Comparison of ENCODE assay signal across 27 mouse cellular contexts in genomic region chr1:22585560-22585959, GRCm38 (mm10).
"Had no signal": no experiment of that assay in that cellular context is flagged by ENCODE, and none has a peak within 500 bp of the region (broad histone marks: within the 10 kb centered on the region; RNA-seq: fewer than 3 reads in every experiment).

No protein-coding gene starts in this region.

- H3K4me1 ChIP-seq: embryonic facial prominence, embryonic 10.5 days; embryonic facial prominence, embryonic 12.5 days; embryonic facial prominence, embryonic 13.5 days; embryonic facial prominence, embryonic 15.5 days; forebrain, embryonic 10.5 days; forebrain, embryonic 12.5 days; forebrain, embryonic 13.5 days; forebrain, embryonic 15.5 days; heart, embryonic 10.5 days had no signal

- H3K27me3 ChIP-seq: embryonic facial prominence, embryonic 12.5 days; embryonic facial prominence, embryonic 13.5 days; embryonic facial prominence, embryonic 15.5 days; forebrain, embryonic 12.5 days; forebrain, embryonic 13.5 days; forebrain, embryonic 15.5 days had no signal

- H3K4me2 ChIP-seq: embryonic facial prominence, embryonic 12.5 days; embryonic facial prominence, embryonic 13.5 days; embryonic facial prominence, embryonic 15.5 days; forebrain, embryonic 12.5 days; forebrain, embryonic 13.5 days; forebrain, embryonic 15.5 days had no signal

- H3K36me3 ChIP-seq: embryonic facial prominence, embryonic 10.5 days; embryonic facial prominence, embryonic 12.5 days; embryonic facial prominence, embryonic 13.5 days; embryonic facial prominence, embryonic 15.5 days; forebrain, embryonic 10.5 days; forebrain, embryonic 12.5 days; forebrain, embryonic 15.5 days; heart, embryonic 10.5 days had no signal

- H3K9me3 ChIP-seq: embryonic facial prominence, embryonic 10.5 days; embryonic facial prominence, embryonic 12.5 days; embryonic facial prominence, embryonic 13.5 days; embryonic facial prominence, embryonic 15.5 days; forebrain, embryonic 10.5 days; forebrain, embryonic 12.5 days; forebrain, embryonic 13.5 days; forebrain, embryonic 15.5 days; heart, embryonic 10.5 days had no signal

- H3K27ac ChIP-seq: embryonic facial prominence, embryonic 10.5 days; embryonic facial prominence, embryonic 12.5 days; embryonic facial prominence, embryonic 13.5 days; embryonic facial prominence, embryonic 15.5 days; forebrain, embryonic 10.5 days; forebrain, embryonic 12.5 days; forebrain, embryonic 13.5 days; forebrain, embryonic 15.5 days; gastrocnemius, adult 2 months; heart, adult 2 months; heart, embryonic 10.5 days had no signal

- H3K4me3 ChIP-seq: embryonic facial prominence, embryonic 10.5 days; embryonic facial prominence, embryonic 12.5 days; embryonic facial prominence, embryonic 13.5 days; embryonic facial prominence, embryonic 15.5 days; erythroblast, embryonic 14.5 days; forebrain, embryonic 10.5 days; forebrain, embryonic 12.5 days; forebrain, embryonic 13.5 days; forebrain, embryonic 15.5 days; gastrocnemius, adult 2 months; heart, adult 2 months; heart, embryonic 10.5 days had no signal

- ATAC-seq: forebrain, embryonic 13.5 days; forebrain, embryonic 14.5 days; forebrain, embryonic 15.5 days; forebrain, embryonic 16.5 days; forebrain, postnatal 0 days had no signal

- DNase-seq: cerebellum, adult 9-11 months; cerebellum, postnatal 10 days; cerebellum, postnatal 14 days; cerebellum, postnatal 25 days; cerebellum, postnatal 36 days; embryo, embryonic 11 days; forebrain, postnatal 0 days; gastrocnemius, adult 2 months; gastrocnemius, postnatal 10 days; gastrocnemius, postnatal 14 days; gastrocnemius, postnatal 25 days; gastrocnemius, postnatal 36 days; heart, adult 11 months; heart, adult 18-20 months; heart, adult 2 months had no signal

- H3K9ac ChIP-seq: embryonic facial prominence, embryonic 12.5 days; embryonic facial prominence, embryonic 13.5 days; embryonic facial prominence, embryonic 15.5 days; forebrain, embryonic 12.5 days; forebrain, embryonic 13.5 days; forebrain, embryonic 15.5 days; forebrain, postnatal 0 days had no signal
